Mouse (Mus musculus): ENCODE data around the gene Clstn2. TPM values are rescaled to one million over a fixed set of nuclear protein-coding genes. Genes with fewer than 3 reads are reported as not detected.

Clstn2 gene
- polyA plus RNA-seq, 1 experiment: 0.81 TPM

GRCm38 (mm10) chr9:97679106-97679505, 353.9 kb downstream of the Clstn2 start:
- no peak for DNase-seq (ENCODE audit: low spot score)

GRCm38 (mm10) chr9:97677075-97677474, 355.9 kb downstream of the Clstn2 start:
- DNase-seq (ENCODE audit: low spot score): no peak

DNA sequence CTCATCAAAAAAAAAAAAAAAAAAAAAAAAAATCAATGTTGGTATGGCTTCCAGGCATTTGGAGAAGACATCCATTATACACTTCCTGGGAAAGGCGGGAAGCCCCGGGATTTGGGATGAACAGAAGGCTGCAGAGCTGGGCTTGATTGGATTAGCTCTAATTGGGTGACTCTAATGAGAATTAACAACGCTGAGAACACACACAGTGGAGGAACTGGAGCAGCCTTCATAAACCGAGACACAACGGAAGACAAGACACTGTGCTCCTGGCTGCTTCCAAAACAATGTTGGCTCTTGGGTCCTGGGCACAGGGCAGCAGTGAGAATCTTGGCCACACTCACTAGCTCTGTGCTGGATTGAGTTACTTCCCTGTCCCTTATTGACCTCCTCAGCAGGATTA, 360.3 kb downstream of the Clstn2 start:
- no peak for DNase-seq (ENCODE audit: low spot score)

DNA sequence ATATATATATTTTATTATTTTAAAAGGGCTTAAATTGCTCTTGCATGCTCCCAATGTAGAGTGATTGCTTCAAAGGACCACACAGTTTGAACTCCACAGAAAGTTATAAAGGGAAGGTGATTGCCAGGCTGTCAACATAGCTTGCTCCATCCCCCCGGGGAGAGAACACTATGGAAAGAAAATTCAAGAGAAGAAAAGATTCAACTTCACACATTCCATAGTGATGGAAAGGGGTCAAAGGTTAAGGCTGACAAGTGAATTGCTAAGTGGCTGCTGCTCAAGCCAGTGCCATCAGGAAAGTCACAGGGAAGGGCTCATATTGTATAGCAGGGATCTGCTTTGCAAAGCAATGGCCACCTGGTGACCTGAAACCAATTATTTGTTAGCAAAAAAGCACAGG, 360.8 kb downstream of the Clstn2 start:
- no peak for DNase-seq (ENCODE audit: low spot score)

DNA sequence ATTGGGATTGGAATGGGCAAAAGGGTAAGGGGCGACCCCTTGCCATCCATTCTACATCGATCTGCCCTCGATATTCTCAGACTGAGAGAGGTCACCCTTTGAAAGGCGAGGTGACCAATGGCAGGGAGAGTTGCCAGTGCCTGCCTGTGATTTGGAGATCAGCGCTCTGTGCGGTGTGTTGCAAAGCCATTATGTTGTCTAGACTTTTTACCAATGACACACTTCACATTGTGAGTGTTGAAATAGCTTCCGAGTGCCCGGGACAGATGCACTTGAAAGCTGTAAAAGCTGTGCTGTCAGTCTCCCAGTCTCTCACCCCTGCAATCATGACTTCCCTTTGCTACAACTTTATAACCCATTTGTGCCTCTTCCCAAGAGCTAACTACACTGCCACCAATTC, 362.3 kb downstream of the Clstn2 start:
- DNase-seq (ENCODE audit: low spot score): no peak

DNA sequence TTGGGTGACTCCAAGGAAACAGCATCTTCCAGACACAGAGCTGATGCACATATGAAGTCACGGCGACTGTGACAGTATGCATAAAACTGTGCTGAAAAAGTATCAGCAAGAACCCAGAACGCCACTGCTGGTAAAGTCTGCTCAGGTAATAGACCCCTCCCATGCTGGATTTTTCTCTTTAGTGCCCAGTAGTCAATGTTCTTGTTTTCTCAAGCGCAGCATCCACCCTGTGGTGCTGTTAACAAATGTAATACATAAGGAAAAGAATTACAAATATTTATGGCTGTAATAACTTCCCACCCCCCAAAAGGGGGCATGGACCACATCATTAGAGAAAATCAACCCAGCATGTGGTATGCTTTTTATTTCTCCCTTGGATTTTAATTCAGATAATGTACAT, 372.0 kb downstream of the Clstn2 start:
- DNase-seq (ENCODE audit: low spot score): no peak

DNA sequence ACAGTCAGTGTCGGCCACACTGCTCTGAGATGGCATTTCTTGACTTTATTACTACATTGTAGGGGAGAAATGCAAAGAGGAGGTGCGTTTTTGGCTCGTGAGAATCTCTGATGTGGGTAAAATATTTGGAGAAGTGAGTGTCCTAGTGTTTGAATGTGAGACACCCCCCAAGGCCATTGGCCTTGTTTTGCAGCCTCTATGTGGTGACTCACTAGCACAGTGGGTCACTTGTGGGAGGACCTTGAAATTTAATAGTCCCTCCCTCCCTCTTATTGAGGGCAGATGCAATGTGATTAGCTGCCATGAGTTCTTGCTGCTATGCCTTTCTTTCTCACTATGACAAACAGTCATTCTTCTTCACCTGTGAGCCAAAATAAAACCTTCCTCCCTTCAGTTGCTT, 374.2 kb downstream of the Clstn2 start:
- DNase-seq (ENCODE audit: low spot score): no peak

DNA sequence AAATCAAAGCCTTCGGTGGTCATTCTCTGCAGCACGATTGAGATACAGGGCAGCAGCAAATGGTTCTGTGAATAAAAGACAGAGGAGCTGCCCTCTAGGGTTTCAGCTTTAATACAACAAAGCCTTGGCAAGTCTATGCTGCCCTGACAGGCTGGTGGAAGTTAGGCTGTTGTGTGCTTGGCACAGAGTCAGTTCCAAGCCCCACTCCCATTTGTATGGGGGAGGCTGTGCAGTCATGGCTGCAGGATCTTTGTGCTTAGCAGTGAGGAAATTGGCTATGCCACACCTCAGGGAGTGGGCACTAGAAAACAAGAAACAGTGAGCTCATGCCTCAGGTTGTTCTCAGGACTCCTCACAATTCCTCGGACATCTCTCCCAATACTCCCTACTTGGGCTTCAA, 384.6 kb downstream of the Clstn2 start:
- DNase-seq (ENCODE audit: low spot score): no peak

DNA sequence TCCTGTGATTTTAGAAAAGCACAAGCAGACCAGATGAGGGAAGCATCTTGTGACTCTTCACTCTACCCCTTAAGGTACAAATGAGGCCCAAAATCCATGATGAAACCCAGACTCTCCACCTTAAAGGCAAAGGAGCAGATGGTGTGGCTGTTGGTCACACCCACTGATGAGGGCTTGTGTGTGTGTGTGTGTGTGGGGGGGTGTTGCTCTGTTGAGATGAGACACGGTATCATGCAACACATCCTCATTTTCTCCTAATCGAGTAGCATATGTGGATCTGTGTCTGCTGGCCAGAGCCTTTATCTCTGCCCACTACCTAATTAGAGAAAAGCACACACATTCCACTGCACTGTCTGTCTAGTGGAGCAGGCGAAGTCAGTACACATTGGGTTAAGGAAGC, 387.2 kb downstream of the Clstn2 start:
- no peak for DNase-seq (ENCODE audit: low spot score)

- no peak for DNase-seq (ENCODE audit: low spot score)
These were observed 390.6 kb downstream of the Clstn2 start for GRCm38 (mm10) chr9:97642396-97642795.

- no peak for DNase-seq (ENCODE audit: low spot score)
These were observed 392.9 kb downstream of the Clstn2 start for GRCm38 (mm10) chr9:97639967-97640549.

DNA sequence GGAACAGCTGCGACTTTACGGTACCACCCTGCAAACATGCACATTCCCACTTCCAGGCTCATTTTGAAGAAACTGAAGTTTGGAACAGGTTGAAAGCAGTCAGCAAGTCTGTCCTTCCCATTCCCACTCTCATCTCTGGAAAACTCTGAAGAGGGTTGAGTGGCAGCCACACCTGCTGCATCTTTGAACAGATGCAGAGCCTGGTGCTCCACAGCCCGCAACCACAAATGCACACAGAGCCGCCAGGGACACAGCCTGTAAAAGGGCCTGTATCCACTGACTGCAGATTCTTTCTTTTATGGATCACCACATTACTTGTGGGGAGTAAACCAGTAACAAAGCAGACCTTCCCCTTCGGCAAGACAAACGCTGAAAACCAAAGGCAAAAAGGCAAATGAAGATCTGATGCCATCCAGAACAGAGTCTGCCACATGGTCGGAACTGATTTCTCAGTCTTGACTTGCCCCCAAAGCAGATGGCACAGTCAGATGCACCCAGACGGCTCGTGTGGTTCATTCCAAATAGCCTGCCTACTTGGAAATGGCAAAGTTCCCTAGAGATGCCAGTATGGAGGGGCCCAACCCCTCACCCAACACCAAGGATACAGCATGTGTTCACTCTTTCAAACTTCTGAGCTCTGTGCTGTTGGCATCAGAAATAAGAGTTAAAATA, 394.2 kb downstream of the Clstn2 start:
- DNase-seq (ENCODE audit: low spot score): no peak

DNA sequence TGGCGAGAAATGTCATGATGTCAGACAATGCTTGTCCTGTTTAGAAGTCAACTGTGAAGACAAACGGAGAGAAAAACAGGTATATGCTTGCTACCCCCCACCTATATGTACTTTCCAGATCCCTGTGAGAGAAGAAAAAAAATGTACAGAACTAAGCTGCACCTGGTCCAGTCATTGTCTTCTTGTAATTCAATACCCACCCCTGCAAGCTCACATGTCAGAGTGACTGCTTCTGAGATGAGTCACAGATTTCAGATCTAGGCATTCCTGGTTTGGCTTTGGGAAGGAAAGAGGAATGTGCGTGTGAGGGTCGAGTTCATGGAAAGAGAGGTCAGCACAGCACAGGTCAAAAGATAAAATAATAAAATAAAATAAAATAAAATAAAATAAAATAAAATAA, 397.6 kb downstream of the Clstn2 start:
- no peak for DNase-seq (ENCODE audit: low spot score)

DNA sequence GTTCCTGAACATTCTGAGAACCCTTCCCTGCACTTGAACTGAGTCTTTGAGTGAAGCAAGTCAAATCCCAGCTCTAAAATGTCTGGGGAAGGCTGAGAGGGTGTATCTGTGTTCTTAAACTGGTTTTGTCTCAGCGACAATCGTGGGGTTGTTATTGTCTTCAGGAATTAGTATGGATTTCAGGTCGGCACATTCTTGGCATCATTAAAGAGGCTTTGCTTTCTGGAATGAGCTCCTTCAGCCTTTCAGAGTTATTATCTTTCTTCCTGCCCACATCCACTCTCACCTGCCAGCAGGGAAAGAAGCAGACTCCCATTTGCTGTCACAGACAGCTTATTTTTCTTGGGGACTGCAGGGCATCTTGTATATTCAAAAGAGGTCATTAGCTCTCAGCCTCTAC, 398.1 kb downstream of the Clstn2 start:
- DNase-seq (ENCODE audit: low spot score): no peak

DNA sequence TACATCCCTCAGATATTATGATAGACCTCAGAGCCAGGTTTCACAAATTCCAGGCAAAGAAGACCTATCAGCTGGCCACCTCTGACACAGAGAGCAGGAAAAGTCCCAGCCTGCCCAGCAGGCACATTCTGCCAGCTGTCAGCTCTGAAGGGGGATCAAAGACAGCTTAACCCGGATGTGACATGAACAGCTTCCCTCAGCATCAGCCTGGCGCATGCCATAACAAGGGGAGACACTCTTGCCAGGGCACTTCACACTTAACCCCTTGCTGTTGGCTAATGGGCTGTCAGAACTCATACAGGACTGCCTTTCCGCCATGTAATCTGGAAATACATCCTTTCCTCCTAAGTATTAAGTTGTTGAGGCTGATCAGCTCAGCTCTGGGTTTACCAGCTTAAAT, 403.8 kb downstream of the Clstn2 start:
- DNase-seq (ENCODE audit: low spot score): no peak

- DNase-seq (ENCODE audit: low spot score): no peak
These were observed 404.5 kb downstream of the Clstn2 start for GRCm38 (mm10) chr9:97628361-97628908.

DNA sequence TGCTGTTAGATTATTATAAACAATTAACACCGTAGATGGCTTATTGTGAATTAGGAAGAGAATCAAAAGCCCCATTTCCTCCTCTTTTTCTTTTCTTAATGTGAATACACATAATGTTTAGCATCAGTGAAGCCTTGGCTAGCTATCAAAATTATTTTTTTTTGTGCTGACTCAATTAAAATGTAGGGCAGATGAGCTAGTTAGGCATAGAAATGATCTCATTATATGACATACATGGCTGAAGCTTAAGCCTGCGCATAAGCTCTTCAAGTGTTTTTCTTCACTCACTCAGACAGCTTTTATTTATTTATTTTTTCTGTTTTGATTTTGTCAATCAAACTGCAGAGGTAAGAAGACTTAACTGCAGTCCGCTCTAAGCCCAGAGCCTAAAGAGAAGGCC, 405.1 kb downstream of the Clstn2 start:
- DNase-seq (ENCODE audit: low spot score): no peak

GRCm38 (mm10) chr9:97610566-97610965, 422.4 kb downstream of the Clstn2 start:
- DNase-seq (ENCODE audit: low spot score): no peak

DNA sequence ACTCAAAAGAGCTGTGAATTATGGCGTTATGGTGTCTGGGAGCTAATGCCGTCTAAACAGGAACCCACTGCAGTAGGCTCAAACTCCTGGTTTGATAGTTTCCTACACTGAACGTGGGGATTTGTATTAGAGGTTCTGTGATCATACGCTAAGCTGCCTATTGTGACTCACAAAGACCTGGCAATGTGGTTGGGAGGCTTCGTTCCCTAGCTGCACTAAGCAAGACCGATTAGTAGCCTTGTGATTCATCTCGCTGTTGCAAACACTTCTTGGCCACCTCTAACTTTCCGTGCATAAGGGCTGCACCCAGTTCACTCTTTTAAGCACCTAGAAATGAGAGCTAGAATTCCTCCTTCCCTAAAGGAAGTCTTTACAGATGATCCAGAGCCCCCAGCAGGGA, 429.3 kb downstream of the Clstn2 start:
- DNase-seq (ENCODE audit: low spot score): no peak

DNA sequence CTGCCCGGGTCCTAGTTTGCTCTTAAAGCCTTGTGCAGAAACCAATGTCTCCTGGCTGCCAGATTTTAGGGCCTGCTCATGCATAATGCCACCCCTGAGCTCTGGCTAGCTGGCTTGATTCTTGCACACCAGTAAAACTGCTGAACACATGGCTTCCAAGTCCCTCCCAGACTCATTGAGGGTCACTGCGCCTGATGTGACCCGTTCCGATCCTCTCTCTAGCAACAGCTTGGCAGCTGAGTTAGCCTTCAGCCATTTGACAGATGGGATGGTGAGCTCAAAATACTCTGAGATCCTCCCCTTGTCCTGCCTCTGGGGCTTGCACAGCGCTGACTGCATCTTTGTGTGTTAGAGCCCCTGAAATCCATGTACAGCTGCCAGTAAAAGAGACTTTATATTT, 430.5 kb downstream of the Clstn2 start:
- DNase-seq (ENCODE audit: low spot score): no peak

- no peak for DNase-seq (ENCODE audit: low spot score)
These were observed 434.0 kb downstream of the Clstn2 start for GRCm38 (mm10) chr9:97599006-97599405.

DNA sequence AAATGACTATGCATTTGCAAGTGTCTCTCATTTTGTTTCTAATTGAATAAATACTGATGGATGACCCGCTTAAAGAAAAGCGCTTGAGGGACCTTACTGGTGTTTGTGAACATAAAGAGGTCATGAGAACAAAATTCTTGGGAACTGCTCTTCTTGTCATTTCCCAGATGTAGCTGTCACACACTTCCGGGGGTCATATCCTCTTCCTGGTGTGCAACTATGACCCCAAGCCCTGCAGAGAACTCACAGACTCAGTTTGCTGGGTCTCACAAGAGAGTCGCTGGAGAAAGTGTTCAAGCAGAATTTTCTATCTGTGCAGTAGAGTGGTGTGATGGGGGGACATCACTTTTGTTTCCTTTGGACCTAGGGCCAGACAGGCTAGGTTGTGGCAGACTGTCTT, 442.3 kb downstream of the Clstn2 start:
- DNase-seq (ENCODE audit: low spot score): no peak

DNA sequence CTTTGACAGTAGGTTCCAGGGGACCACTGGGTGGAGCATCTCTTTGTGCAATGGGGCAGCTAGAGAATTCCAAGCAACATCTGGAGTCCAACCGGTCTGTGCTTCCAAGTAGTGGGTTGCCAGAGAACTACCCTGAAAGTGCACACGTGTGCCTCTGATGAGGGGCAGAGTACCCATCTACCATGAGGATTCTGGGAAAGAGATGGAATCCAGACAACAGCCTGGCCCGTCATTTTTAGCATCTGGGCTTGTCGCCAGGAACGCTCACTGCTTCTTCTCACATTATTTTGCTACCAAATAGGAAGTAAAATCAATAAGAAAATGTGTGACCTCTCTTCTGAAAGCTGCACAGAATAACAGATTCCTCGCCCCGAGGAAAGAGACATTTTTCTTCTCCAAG, 462.1 kb downstream of the Clstn2 start:
- no peak for DNase-seq (ENCODE audit: low spot score)

DNA sequence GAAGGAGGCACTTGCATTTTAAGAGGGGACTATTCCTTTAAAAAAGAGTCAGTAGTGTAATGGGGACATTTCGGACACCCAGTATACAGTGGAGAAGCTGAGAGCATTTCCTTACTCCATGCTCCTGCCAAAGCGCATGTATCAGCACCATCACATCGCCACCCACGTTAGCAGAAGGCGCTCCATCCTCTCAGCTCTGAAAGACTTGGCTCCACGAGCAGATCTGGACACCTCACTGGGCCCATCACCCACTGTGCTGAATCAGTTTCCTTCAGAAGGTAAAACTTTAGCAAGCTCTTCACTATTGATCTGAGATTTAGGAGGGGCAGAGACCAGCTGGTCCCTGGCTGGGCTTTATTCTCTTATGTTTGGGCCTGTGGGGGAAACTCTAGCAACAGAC, 469.9 kb downstream of the Clstn2 start:
- DNase-seq (ENCODE audit: low spot score): no peak

All from urinary bladder, adult 2 months (tissue).